Mouse (Mus musculus) yolk sac, embryonic 10.5 days (tissue): ENCODE results near the gene Btnl6.
"Not testable (repeated sequence)": the region's sequence is repeated elsewhere in the genome, so short reads cannot be mapped to it uniquely, and the experiment has no call there.

Experiments
- DNase-seq: peaks from one replicate; pipeline ENCODE4 v3.0.0-alpha.2; 2017; ENCODE audit warnings: low spot score

Btnl6 gene

DNA sequence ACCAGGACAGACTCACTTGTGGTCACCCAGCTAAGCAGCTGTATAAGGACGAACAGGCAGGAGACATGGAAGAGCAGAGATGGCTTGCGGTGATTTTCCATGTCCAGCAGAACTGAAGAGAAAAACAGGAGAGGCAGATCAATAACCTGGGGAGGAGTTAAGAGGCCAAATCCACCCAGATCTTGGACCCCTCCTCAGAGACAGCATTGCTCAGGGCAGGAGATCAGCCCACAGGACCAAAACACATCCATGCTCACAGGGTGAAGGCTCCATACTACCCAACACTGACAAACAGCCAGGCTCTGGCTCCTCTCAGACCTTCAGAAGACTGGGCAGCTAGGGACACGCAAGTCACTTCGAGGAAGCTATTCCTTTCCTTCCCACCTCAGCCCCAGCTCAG lies at the start of gene Btnl6:
Btnl6 (minus strand) TSS at position 101 of the 400 bp plus-strand sequence.
- no peak for DNase-seq

DNA sequence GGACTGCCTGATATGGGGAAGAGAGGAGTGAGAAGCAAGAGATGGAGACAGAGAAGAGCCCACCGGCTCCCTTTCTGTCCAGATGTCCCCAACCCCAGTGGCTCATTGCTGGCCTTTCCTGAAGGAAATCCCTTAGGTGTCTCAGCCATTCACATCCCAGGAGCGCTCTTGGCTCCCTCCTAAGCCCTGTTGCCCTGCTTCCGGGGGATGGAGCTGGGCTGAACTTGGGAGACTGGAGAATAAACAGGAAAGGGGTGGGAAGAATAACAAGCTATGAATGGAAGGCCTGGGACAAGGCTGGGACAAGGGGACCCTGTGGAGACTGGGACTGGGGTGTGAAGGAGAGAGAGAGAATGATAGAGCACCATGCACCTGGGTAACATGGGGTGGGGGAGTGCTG lies 47.6 kb upstream of the Btnl6 start:
- DNase-seq = no peak

DNA sequence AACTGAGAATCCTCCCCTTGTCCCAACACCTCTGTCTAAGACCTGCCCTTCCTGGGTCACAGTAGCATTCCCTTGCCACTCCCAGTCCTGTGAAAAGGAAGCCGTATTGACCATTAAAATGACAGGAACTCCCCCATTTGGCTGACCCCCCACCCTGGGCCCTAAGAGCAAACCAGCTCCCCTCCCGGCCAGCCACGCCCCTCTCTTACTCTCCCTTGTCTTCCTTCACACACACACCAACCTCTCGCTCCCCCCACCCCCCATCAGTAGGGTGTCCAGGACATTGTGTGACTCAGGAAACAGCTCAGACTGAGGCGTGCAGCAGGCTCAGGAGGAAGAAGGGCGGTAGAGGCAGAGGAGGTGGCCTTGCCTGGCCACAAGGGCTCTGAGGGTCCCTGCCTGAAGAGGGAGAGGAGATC lies 46.9 kb upstream of the Btnl6 start, which contains the start of gene Notch4:
Notch4 (plus strand) TSS at position 266 of the 419 bp plus-strand sequence.
- no peak for DNase-seq

- no peak for DNase-seq
Measured at GRCm38 (mm10) chr17:34563354-34563753, 46.2 kb upstream of the Btnl6 start.

GRCm38 (mm10) chr17:34562595-34562994 lies 45.4 kb upstream of the Btnl6 start:
- DNase-seq = no peak

DNA sequence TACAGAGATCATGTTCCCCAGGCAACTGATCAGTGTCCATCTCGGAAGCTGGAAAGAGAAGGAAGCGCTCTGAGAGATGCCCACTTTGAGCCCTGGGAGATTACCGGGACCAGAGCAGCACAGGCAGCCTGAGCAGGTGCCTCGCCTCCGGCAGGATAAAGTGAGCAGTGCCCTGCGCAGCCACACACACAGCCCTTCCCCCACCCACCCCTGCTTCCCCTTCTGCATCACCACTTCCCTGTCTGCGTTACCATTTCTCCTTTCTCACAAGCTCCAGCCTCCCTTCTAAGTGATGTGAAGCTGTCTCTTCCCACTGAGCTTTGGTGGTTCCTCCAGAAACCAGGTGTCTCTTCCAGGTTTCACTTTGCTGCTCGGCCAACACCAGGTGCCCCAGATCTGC lies 44.0 kb upstream of the Btnl6 start:
- no peak for DNase-seq

GRCm38 (mm10) chr17:34560438-34560837 lies 43.3 kb upstream of the Btnl6 start:
- DNase-seq = no peak

- no peak for DNase-seq
Measured at GRCm38 (mm10) chr17:34559895-34560294, 42.7 kb upstream of the Btnl6 start.

- no peak for DNase-seq
Measured at GRCm38 (mm10) chr17:34559116-34559515, 42.0 kb upstream of the Btnl6 start.

DNA sequence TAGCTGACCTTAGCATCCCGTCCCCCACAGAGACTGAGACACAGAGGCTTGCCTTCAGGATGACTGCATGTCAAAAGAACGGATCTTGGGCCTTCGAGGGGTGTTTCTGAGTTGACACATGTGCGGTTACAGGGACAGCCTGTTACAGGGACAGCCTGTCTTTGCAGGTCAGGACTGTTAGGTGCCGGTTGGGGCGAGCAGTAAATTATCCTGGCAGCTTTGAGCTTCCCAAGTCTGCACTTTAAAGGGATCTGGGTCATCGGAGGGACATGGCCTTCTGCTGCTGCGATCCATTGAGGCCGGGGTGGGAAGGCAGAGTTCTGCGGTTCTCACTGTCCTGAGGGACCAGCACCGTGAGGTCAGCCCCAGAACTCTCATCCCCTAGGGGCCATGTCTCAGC lies 40.3 kb upstream of the Btnl6 start:
- DNase-seq = no peak

DNA sequence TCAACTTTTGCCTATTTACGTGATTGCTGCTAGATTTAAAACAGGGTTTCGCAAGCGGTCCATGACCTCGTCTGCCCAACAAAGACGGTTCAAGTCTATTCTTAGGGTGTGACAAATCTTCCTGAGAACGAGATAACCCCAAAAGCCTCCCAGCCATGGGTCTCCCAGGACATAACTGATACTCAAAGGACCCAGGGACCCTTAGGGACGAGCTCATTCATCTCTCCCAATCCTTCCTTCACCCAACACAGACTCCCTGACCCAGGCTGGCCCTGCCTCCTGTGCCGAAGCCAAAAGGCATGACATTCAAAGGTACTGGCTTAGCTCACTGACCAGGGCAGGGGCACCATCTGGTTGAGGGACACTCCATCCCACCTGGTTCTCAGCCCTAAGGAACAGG lies 39.3 kb upstream of the Btnl6 start:
- no peak for DNase-seq

GRCm38 (mm10) chr17:34555483-34555882 lies 38.3 kb upstream of the Btnl6 start:
- peak; percentile 50 for DNase-seq

- DNase-seq = no peak
Measured at GRCm38 (mm10) chr17:34549843-34550242, 32.7 kb upstream of the Btnl6 start.

GRCm38 (mm10) chr17:34549156-34549555 lies 32.0 kb upstream of the Btnl6 start:
- no peak for DNase-seq

DNA sequence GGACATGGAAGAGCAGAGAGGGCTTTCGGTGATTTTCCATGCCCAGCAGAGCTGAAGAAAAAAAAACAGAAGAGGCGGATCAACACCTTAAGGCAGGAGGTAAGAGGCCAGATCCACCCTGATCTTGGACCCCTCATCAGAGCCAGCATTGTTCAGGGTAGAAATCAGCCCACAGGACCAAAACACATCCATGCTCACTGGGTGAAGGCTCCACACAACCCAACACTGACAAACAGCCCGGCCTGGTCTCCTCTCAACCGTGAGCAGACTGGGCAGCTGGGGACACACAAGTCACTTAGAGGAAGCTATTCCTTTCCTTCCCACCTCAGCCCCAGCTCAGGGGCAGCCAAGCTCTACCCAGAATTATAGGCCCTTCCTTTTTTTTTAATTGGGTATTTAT lies 30.4 kb upstream of the Btnl6 start:
- DNase-seq = no peak

GRCm38 (mm10) chr17:34546797-34547196 lies 29.6 kb upstream of the Btnl6 start:
- DNase-seq = no peak

DNA sequence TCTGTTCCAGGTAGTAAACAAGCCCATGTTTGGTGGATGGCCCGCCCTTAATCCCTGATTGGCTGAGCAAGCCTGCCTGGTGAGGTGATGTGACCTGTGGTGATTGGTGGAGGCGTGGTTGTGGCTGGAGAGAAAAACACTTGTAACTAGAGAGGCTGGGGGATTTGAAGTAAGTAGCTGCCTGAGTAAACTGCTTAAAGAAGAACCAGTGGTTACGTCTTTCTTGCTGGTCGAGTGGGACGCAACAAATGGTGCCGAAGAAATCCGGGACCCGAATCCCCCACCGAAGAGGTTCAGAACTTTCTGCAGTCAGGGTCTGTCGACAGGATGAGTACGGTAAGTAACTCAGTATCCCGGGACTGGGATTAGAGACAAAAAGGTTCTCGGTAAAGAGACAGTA lies 26.4 kb upstream of the Btnl6 start:
- DNase-seq = not testable (repeated sequence)

DNA sequence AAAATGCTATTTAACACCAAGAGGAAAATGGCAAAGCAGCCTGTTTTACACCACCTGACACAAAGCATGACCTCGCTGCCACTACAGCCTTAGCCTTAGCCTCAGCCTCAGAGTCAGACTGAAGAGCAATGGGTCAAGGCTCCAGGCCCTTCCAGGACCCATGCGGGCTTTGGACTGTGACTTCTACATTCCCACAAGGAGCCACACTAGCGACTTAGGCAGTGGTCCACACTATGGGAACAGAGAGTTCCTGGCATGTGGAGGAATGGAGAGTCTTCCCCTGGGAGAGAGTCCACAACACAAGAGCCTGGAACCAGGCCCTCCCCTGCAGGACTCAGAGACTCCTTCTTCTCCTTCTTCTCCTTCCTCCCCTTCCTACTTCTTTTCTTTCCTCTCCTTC lies 15.5 kb upstream of the Btnl6 start:
- DNase-seq = no peak

- DNase-seq = no peak
Measured at GRCm38 (mm10) chr17:34519001-34519400, 1.8 kb upstream of the Btnl6 start.

GRCm38 (mm10) chr17:34518571-34518970 lies 1.4 kb upstream of the Btnl6 start:
- DNase-seq = not testable (repeated sequence)

GRCm38 (mm10) chr17:34517795-34518194 lies 643 bp upstream of the Btnl6 start:
- no peak for DNase-seq

DNA sequence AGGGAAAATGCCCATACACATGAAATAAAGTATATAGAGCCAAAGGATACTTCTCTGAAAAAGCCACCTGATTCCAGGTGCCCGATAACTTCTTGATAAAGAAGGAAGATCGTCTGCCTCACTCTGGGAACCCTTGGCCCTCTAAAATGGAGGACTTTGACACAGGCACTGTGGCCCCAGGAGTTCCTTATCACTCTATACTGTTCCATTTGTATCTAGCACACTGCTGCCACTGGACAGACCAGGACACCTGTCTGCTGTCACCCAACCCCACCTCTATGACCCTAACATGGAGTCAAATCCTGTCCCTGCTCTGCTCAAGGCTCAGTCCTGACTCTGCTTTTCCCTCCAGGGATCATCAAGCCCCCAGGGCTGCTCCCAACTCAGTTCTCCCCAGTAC lies 638 bp downstream of the Btnl6 start:
- DNase-seq = no peak

- DNase-seq = not testable (repeated sequence)
Measured at GRCm38 (mm10) chr17:34511723-34512122, 5.4 kb downstream of the Btnl6 start.

GRCm38 (mm10) chr17:34507591-34507990 lies 9.6 kb downstream of the Btnl6 start:
- DNase-seq = no peak

GRCm38 (mm10) chr17:34497726-34498125 lies 19.4 kb downstream of the Btnl6 start:
- DNase-seq = peak; percentile 61
